Mouse (Mus musculus) natural killer cell, adult 2 months (primary cell): ENCODE measurements around the gene Tmem54.

Experiments
- DNase-seq, 2 experiments: peaks; one replicate each; pipeline ENCODE4 v3.0.0; 2022; ENCODE audit warnings: low spot score in 2 of 2

Tmem54 gene

GRCm38 (mm10) chr4:129130149-129130548 is 24.8 kb downstream of the Tmem54 start:
- DNase-seq: peak; percentile 49 to 61

- DNase-seq: peak; percentile 34 to 44
Observed at GRCm38 (mm10) chr4:129130755-129131303, 25.5 kb downstream of the Tmem54 start.

- DNase-seq: peak; percentile 49 to 66
Observed at GRCm38 (mm10) chr4:129134799-129135585, 29.6 kb downstream of the Tmem54 start.

GRCm38 (mm10) chr4:129135637-129136036 is 30.3 kb downstream of the Tmem54 start:
- DNase-seq: no peak

GRCm38 (mm10) chr4:129136189-129136578 is 30.8 kb downstream of the Tmem54 start:
- DNase-seq: no peak

GRCm38 (mm10) chr4:129136579-129137391 is 31.4 kb downstream of the Tmem54 start, which contains the start of gene Fndc5:
Fndc5 (plus strand) TSS chr4:129136999.
- DNase-seq: no peak

- DNase-seq: no peak
Observed at GRCm38 (mm10) chr4:129137392-129138321, 32.3 kb downstream of the Tmem54 start.

- no peak for DNase-seq
Observed at GRCm38 (mm10) chr4:129139642-129140041, 34.3 kb downstream of the Tmem54 start.

- DNase-seq: no peak
Observed at GRCm38 (mm10) chr4:129140808-129141207, 35.5 kb downstream of the Tmem54 start.

GRCm38 (mm10) chr4:129141560-129142438 is 36.5 kb downstream of the Tmem54 start:
- DNase-seq: no peak

GRCm38 (mm10) chr4:129142439-129143045 is 37.2 kb downstream of the Tmem54 start:
- DNase-seq: no peak

- DNase-seq: no peak
Observed at GRCm38 (mm10) chr4:129143509-129143908, 38.2 kb downstream of the Tmem54 start.

GRCm38 (mm10) chr4:129144401-129145367 is 39.3 kb downstream of the Tmem54 start:
- no peak for DNase-seq

- DNase-seq: no peak
Observed at GRCm38 (mm10) chr4:129145411-129145810, 40.1 kb downstream of the Tmem54 start.

- no peak for DNase-seq
Observed at GRCm38 (mm10) chr4:129145943-129146342, 40.6 kb downstream of the Tmem54 start.

GRCm38 (mm10) chr4:129146392-129146791 is 41.0 kb downstream of the Tmem54 start:
- DNase-seq: no peak

GRCm38 (mm10) chr4:129147552-129148103 is 42.3 kb downstream of the Tmem54 start:
- no peak for DNase-seq

GRCm38 (mm10) chr4:129149321-129149720 is 44.0 kb downstream of the Tmem54 start:
- no peak for DNase-seq
